Mouse (Mus musculus) ES-Bruce4 (cell line): ENCODE data around the gene Enthd1. TPM values are rescaled to one million over a fixed set of nuclear protein-coding genes. Genes with fewer than 3 reads are reported as not detected.

ENCODE experiments used
- H3K27ac ChIP-seq: 2 replicates; pipeline ENCODE4 v1.5.1; 2012; ENCODE audit warnings: low read length, inconsistent platforms; ENCODE audit not compliant: insufficient read depth
- H3K27me3 ChIP-seq: 2 replicates; pipeline ENCODE4 v1.6.1; 2012; ENCODE audit warnings: mild to moderate bottlenecking, low read length, inconsistent platforms; ENCODE audit not compliant: control insufficient read depth, poor library complexity, insufficient read depth, severe bottlenecking
- H3K36me3 ChIP-seq: 2 replicates; pipeline ENCODE4 v1.6.1; 2012; ENCODE audit warnings: inconsistent platforms, mild to moderate bottlenecking, low read length, moderate library complexity; ENCODE audit not compliant: control insufficient read depth, poor library complexity, insufficient read depth, severe bottlenecking
- H3K4me1 ChIP-seq: one replicate; pipeline ENCODE4 v1.8.1; 2011; ENCODE audit warnings: low read length; ENCODE audit not compliant: control insufficient read depth, insufficient read depth
- H3K4me3 ChIP-seq: 2 replicates; pipeline ENCODE4 v1.5.1; 2011; ENCODE audit warnings: low read depth, mild to moderate bottlenecking, low read length
- H3K9ac ChIP-seq: 2 replicates; pipeline ENCODE4 v1.6.1; 2012; ENCODE audit warnings: low read depth, mild to moderate bottlenecking, inconsistent platforms; ENCODE audit not compliant: poor library complexity, severe bottlenecking
- H3K9me3 ChIP-seq: replicated peaks from 2 replicates; pipeline ENCODE4 v1.6.1; 2012; ENCODE audit warnings: mild to moderate bottlenecking, low read length, inconsistent platforms; ENCODE audit not compliant: control insufficient read depth, poor library complexity, insufficient read depth, severe bottlenecking
- CTCF ChIP-seq: IDR thresholded peaks from one replicate; pipeline ENCODE4 v1.8.1; 2011; ENCODE audit warnings: low read depth, low read length
- EP300 ChIP-seq: IDR thresholded peaks from 2 replicates; pipeline ENCODE4 v1.6.1; 2011; ENCODE audit warnings: low read depth, low read length; ENCODE audit not compliant: insufficient read depth
- POLR2A ChIP-seq: IDR thresholded peaks from one replicate; pipeline ENCODE4 v1.8.1; 2011; ENCODE audit warnings: low read length; ENCODE audit not compliant: insufficient read depth
- polyA plus RNA-seq: library from polyadenylated mRNA; stranded (reverse); fragments of >200 nt; gene quantifications from 2 replicates; pipeline ENCODE4 v1.2.4, GENCODE M21; 2011; ENCODE audit warnings: low read depth; ENCODE audit not compliant: missing spikeins, insufficient read depth, insufficient read length

Gene Enthd1
- polyA plus RNA-seq, 1 experiment = not detected

GRCm38 (mm10) chr15:80407873-80408272 is 157.1 kb downstream of the Enthd1 start:
- H3K9ac ChIP-seq = no peak overlapping the region
- no peaks in the 10 kb centered on the region for H3K36me3 ChIP-seq
- no peaks in the 10 kb centered on the region for H3K27me3 ChIP-seq
- no peak overlapping the region for H3K27ac ChIP-seq
- H3K9me3 ChIP-seq = no peaks in the 10 kb centered on the region
- H3K4me1 ChIP-seq = no peaks in the 10 kb centered on the region
- no peak for TF ChIP-seq EP300
- no peak for TF ChIP-seq POLR2A
- no peak for TF ChIP-seq CTCF
- no peak overlapping the region for H3K4me3 ChIP-seq

Other genes starting within 250 kb of the Enthd1 start
- gene Grap2, start 7.4 kb upstream of the Enthd1 start, polyA plus RNA-seq = 0.51 and 0.84 TPM in 2 replicates
- 2.4 and 2.7 TPM in 2 replicates for gene Fam83f, start 106.7 kb upstream of the Enthd1 start, polyA plus RNA-seq
- 34.8 and 40.0 TPM in 2 replicates for gene Tnrc6b, start 146.2 kb upstream of the Enthd1 start, polyA plus RNA-seq